Comparison of ENCODE assay signal across 9 mouse cellular contexts in the genomic region with DNA sequence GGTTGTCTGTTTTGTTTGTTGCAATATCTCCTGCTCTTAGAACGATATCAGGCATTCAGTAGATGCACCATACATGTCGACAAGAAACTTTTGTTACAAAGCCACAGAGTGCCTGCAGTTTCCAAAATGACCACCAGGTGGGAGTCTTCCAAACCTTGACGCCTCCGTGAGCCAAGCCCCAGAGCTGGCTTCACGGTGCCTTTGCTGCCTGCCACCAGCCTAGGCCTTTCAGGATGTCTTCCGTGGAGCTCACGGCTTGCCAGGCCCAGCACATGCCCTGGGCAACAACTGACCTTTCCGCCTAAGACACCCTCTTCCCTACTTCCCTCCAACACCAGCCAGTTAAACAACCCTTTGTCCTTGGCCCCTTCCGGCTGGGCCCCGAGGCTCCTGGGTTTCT. TPM values are rescaled to one million over a fixed set of nuclear protein-coding genes. Genes with fewer than 3 reads are reported as not detected.
DNase-seq lines count a peak whose midpoint lies in the region; ATAC-seq and TF ChIP-seq lines count a peak whose summit lies in the region.
"Had no signal": no experiment of that assay in that cellular context is flagged by ENCODE, and none has a peak within 500 bp of the region (broad histone marks: within the 10 kb centered on the region; RNA-seq: fewer than 3 reads in every experiment).

No protein-coding gene starts in this region.

- H3K4me2 ChIP-seq in forebrain, postnatal 0 days (ENCODE audit: low read depth), result no peak overlapping the region
- no peak overlapping the region for H3K4me2 ChIP-seq in neural tube, embryonic 15.5 days
- H3K4me2 ChIP-seq: limb, embryonic 15.5 days had no signal

- DNase-seq in ES-E14 (ENCODE audit: low read depth, low spot score), result peak; percentile 85
- peak; percentile 74 for DNase-seq in cerebellum, adult 11-12 months
- DNase-seq in forebrain, postnatal 0 days, result peak; percentile 95
- peak; percentile 87 for DNase-seq in heart, postnatal 4 days
- DNase-seq in layer of hippocampus, adult 18-20 months (ENCODE audit: low spot score in 2 of 2), result peak; percentile 71 to 91
- DNase-seq in lung, adult 2 months, result peak; percentile 78
- peak; percentile 92 for DNase-seq in testis, postnatal 10 days (ENCODE audit: low spot score)

- no peak overlapping the region for H3K27ac ChIP-seq in ES-E14 (ENCODE audit: insufficient read depth, low read depth, low read length, poor library complexity, severe bottlenecking)
- H3K27ac ChIP-seq in forebrain, postnatal 0 days (ENCODE audit: low read depth, low read length), result no peak overlapping the region
- H3K27ac ChIP-seq in neural tube, embryonic 15.5 days (replicated peaks), result no peak overlapping the region
- H3K27ac ChIP-seq: limb, embryonic 15.5 days had no signal

- WGBS in forebrain, postnatal 0 days, result 22% methylated on average over 10 of the region's 10 CpGs
- WGBS in lung, adult 2 months, result 19% methylated on average over 10 of the region's 10 CpGs
- WGBS in neural tube, embryonic 15.5 days, result 26% methylated on average over 10 of the region's 10 CpGs

- no peak overlapping the region for H3K4me3 ChIP-seq in ES-E14 (ENCODE audit: insufficient read depth in 1 of 2, low read depth in 1 of 2, low read length in 2 of 2, poor library complexity in 1 of 2, severe bottlenecking in 1 of 2)
- no peak overlapping the region for H3K4me3 ChIP-seq in forebrain, postnatal 0 days (ENCODE audit: low read depth, low read length)
- H3K4me3 ChIP-seq in lung, adult 2 months (replicated peaks; ENCODE audit: extremely low read depth, low read depth, low read length), result no peak overlapping the region
- H3K4me3 ChIP-seq in neural tube, embryonic 15.5 days (replicated peaks), result no peak overlapping the region
- H3K4me3 ChIP-seq: limb, embryonic 15.5 days had no signal

- no peak overlapping the region for H3K9ac ChIP-seq in ES-E14 (ENCODE audit: insufficient read depth, low read depth, low read length, poor library complexity, severe bottlenecking)
- H3K9ac ChIP-seq in forebrain, postnatal 0 days, result no peak overlapping the region
- H3K9ac ChIP-seq in neural tube, embryonic 15.5 days (replicated peaks), result no peak overlapping the region
- H3K9ac ChIP-seq: limb, embryonic 15.5 days had no signal

- H3K4me1 ChIP-seq in ES-E14 (ENCODE audit: control insufficient read depth in 2 of 2, insufficient read depth in 2 of 2, low read length in 2 of 2, poor library complexity in 1 of 2), result peaks cover 0 to 2% of the 10 kb centered on the region in 2 experiments; a peak in 1 of 4 replicates
- no peaks in the 10 kb centered on the region for H3K4me1 ChIP-seq in forebrain, postnatal 0 days (ENCODE audit: insufficient read depth)
- H3K4me1 ChIP-seq in lung, adult 2 months (ENCODE audit: control insufficient read depth, insufficient read depth, low read length), result no peaks in the 10 kb centered on the region; the same call in 1 of the 2 replicates
- H3K4me1 ChIP-seq in neural tube, embryonic 15.5 days, result no peaks in the 10 kb centered on the region

- H3K9me3 ChIP-seq in ES-E14 (ENCODE audit: control insufficient read depth, insufficient read depth, low read depth, low read length), result no peaks in the 10 kb centered on the region
- no peaks in the 10 kb centered on the region for H3K9me3 ChIP-seq in forebrain, postnatal 0 days (ENCODE audit: low read length)
- no peaks in the 10 kb centered on the region for H3K9me3 ChIP-seq in neural tube, embryonic 15.5 days (replicated peaks)
- H3K9me3 ChIP-seq: limb, embryonic 15.5 days had no signal

- H3K36me3 ChIP-seq in ES-E14 (ENCODE audit: control insufficient read depth, insufficient read depth, low read length, poor library complexity, severe bottlenecking), result no peaks in the 10 kb centered on the region
- no peaks in the 10 kb centered on the region for H3K36me3 ChIP-seq in forebrain, postnatal 0 days (ENCODE audit: insufficient read depth)
- H3K36me3 ChIP-seq in neural tube, embryonic 15.5 days, result no peaks in the 10 kb centered on the region
- H3K36me3 ChIP-seq: limb, embryonic 15.5 days had no signal

- in situ Hi-C loops in ES-E14 (cut with MboI; ENCODE audit: low sequenced_read_pairs in 2 of 2, unreplicated experiment in 2 of 2), result loop anchor here (25.0 kb wide), 1 partner anchor 403 kb away; the partner anchor contains the start of genes Vmn1r180 (in 2 of the 2) and Vmn1r181 (in 2 of the 2)

- TF ChIP-seq CTCF in forebrain, postnatal 0 days (IDR thresholded peaks at IDR 0.05; ENCODE audit: low read depth), result peak; percentile 91
- TF ChIP-seq CTCF in lung, adult 2 months (IDR thresholded peaks at IDR 0.05; ENCODE audit: insufficient read depth, low read length), result peak; percentile 84

- peak; percentile 85 for ATAC-seq in forebrain, postnatal 0 days
- ATAC-seq in neural tube, embryonic 15.5 days (ENCODE audit: low FRiP score), result peak; percentile 75; the same call in 1 of the 2 replicates

- TF ChIP-seq POLR2A in lung, adult 2 months (IDR thresholded peaks at IDR 0.05; ENCODE audit: borderline replicate concordance, extremely low read depth, low read depth, low read length), result no peak

- no peaks in the 10 kb centered on the region for H3K27me3 ChIP-seq in forebrain, postnatal 0 days (ENCODE audit: insufficient read depth, low read length)
- no peaks in the 10 kb centered on the region; the same call in 1 of the 2 replicates for H3K27me3 ChIP-seq in neural tube, embryonic 15.5 days (replicated peaks)
- H3K27me3 ChIP-seq: limb, embryonic 15.5 days had no signal

TF ChIP-seq in ES-E14, 5 proteins besides CTCF, POLR2A, EP300 and RAD21:
- TF ChIP-seq HCFC1 (IDR thresholded peaks at IDR 0.05; ENCODE audit: borderline replicate concordance, insufficient read depth, low read length) (no peak), ZC3H11A (IDR thresholded peaks at IDR 0.05; ENCODE audit: borderline replicate concordance, low read depth, low read length) (0 out of 2 replicates have a peak, but pooled peaks have one; percentile 23), MAFK (IDR thresholded peaks at IDR 0.05; ENCODE audit: insufficient read depth, low read depth, low read length) (no peak)

RNA-seq across cellular contexts. Expression of gene Kcnn4, which starts 5.2 kb away (rescaled TPM):
- total RNA-seq in ES-E14 (2012; rRNA removed), result 3.2 and 5.3 TPM in 2 replicates
- total RNA-seq in forebrain, postnatal 0 days (2014; rRNA removed), result 1.2 and 1.5 TPM in 2 replicates
- polyA plus RNA-seq in forebrain, postnatal 0 days (2015; fragmentation: Nextera tagmentation; extraction: Ambion mirVana), result 0.88 and 1.1 TPM in 2 replicates
- 1 to 10 TPM; 1.0 TPM for total RNA-seq in heart, postnatal 4 days (2021)
- under 1 TPM; 0.36 to 0.72 TPM for total RNA-seq in layer of hippocampus, adult 18-20 months (2021)
- 9.0 and 11.3 TPM in 2 replicates for polyA plus RNA-seq in lung, adult 2 months (2012; rRNA removed)
- 3.0 and 11.2 TPM in 2 replicates for polyA plus RNA-seq in neural tube, embryonic 15.5 days (2015; fragmentation: Nextera tagmentation; extraction: Ambion mirVana)

RNA-seq across cellular contexts. Expression of gene Lypd5, which starts 15.8 kb away (rescaled TPM):
- not detected in 2 replicates for total RNA-seq in ES-E14 (2012; rRNA removed)
- not detected in 2 replicates for total RNA-seq in forebrain, postnatal 0 days (2014; rRNA removed)
- not detected in 2 replicates for polyA plus RNA-seq in forebrain, postnatal 0 days (2015; fragmentation: Nextera tagmentation; extraction: Ambion mirVana)
- total RNA-seq in heart, postnatal 4 days (2021), result not detected
- total RNA-seq in layer of hippocampus, adult 18-20 months (2021), result not detected
- 32.1 TPM in 1 of 2 replicates, not detected in the other for polyA plus RNA-seq in lung, adult 2 months (2012; rRNA removed)
- polyA plus RNA-seq in neural tube, embryonic 15.5 days (2015; fragmentation: Nextera tagmentation; extraction: Ambion mirVana), result 0.06 TPM in 1 of 2 replicates, not detected in the other

RNA-seq across cellular contexts. Expression of gene Tescl, which starts 31.1 kb away (rescaled TPM):
- 2.3 and 2.4 TPM in 2 replicates for total RNA-seq in ES-E14 (2012; rRNA removed)
- not detected in 2 replicates for total RNA-seq in forebrain, postnatal 0 days (2014; rRNA removed)
- not detected in 2 replicates for polyA plus RNA-seq in forebrain, postnatal 0 days (2015; fragmentation: Nextera tagmentation; extraction: Ambion mirVana)
- total RNA-seq in heart, postnatal 4 days (2021), result under 1 TPM; 0.32 to 0.33 TPM
- total RNA-seq in layer of hippocampus, adult 18-20 months (2021), result not detected
- 0.58 and 2.0 TPM in 2 replicates for polyA plus RNA-seq in lung, adult 2 months (2012; rRNA removed)
- polyA plus RNA-seq in neural tube, embryonic 15.5 days (2015; fragmentation: Nextera tagmentation; extraction: Ambion mirVana), result 0.24 and 0.29 TPM in 2 replicates
- polyA plus RNA-seq: limb, embryonic 15.5 days had no signal

RNA-seq across cellular contexts. Expression of gene Smg9, which starts 34.6 kb away (rescaled TPM):
- 25.7 and 35.7 TPM in 2 replicates for total RNA-seq in ES-E14 (2012; rRNA removed)
- total RNA-seq in forebrain, postnatal 0 days (2014; rRNA removed), result 23.9 and 31.8 TPM in 2 replicates
- polyA plus RNA-seq in forebrain, postnatal 0 days (2015; fragmentation: Nextera tagmentation; extraction: Ambion mirVana), result 25.2 and 28.5 TPM in 2 replicates
- 10 to 100 TPM; 15.0 to 15.5 TPM for total RNA-seq in heart, postnatal 4 days (2021)
- total RNA-seq in layer of hippocampus, adult 18-20 months (2021), result 10 to 100 TPM; 33.2 to 34.8 TPM
- 35.8 and 58.4 TPM in 2 replicates for polyA plus RNA-seq in lung, adult 2 months (2012; rRNA removed)
- polyA plus RNA-seq in neural tube, embryonic 15.5 days (2015; fragmentation: Nextera tagmentation; extraction: Ambion mirVana), result 34.4 and 38.3 TPM in 2 replicates

RNA-seq across cellular contexts. Expression of gene Zfp94, which starts 48.4 kb away (rescaled TPM):
- total RNA-seq in ES-E14 (2012; rRNA removed), result 5.4 and 8.0 TPM in 2 replicates
- total RNA-seq in forebrain, postnatal 0 days (2014; rRNA removed), result 15.8 and 16.9 TPM in 2 replicates
- 19.3 and 21.2 TPM in 2 replicates for polyA plus RNA-seq in forebrain, postnatal 0 days (2015; fragmentation: Nextera tagmentation; extraction: Ambion mirVana)
- total RNA-seq in heart, postnatal 4 days (2021), result 1 to 10 TPM; 1.0 to 1.8 TPM
- 10 to 100 TPM; 12.1 to 12.7 TPM for total RNA-seq in layer of hippocampus, adult 18-20 months (2021)
- 3.9 and 9.0 TPM in 2 replicates for polyA plus RNA-seq in lung, adult 2 months (2012; rRNA removed)
- polyA plus RNA-seq in neural tube, embryonic 15.5 days (2015; fragmentation: Nextera tagmentation; extraction: Ambion mirVana), result 20.0 and 20.2 TPM in 2 replicates
